Mouse (Mus musculus) Patski (cell line): ENCODE measurements at regions not wholly inside any gene's neighbourhood (a gene's known extent, or its start where the extent isn't known, plus 50 kb on each side); places are given as distances from the start of the nearest gene placed in this dataset.

Experiments
- ATAC-seq: fragments of 100-300 bp; one replicate; pipeline ENCODE4 v1.8.0; 2021
- CTCF ChIA-PET: fragments of 350-600 bp; sonication (Branson Sonifier 250); formaldehyde crosslinking; loops from one replicate; lab custom pipeline; 2022; ENCODE audit warnings: inconsistent platforms; lab: Charles Lee
- POLR2A ChIA-PET: fragments of 350-600 bp; sonication (Branson Sonifier 250); formaldehyde crosslinking; loops from one replicate; lab custom pipeline; 2022; ENCODE audit warnings: antibody characterized with exemption, inconsistent platforms; lab: Charles Lee
- DNase-seq: peaks from one replicate; pipeline ENCODE4 v3.0.0-alpha.2; 2011; ENCODE audit warnings: low read depth, low spot score
- H3K27me3 ChIP-seq: fragments of 371-371 bp; one replicate; pipeline ENCODE4 v1.5.1; 2021
- CTCF ChIP-seq: fragments of 100-300 bp; IDR thresholded peaks from one replicate; pipeline ENCODE4 v1.5.1; 2021
- in situ Hi-C: fragments of 300-500 bp; cut with MboI; formaldehyde crosslinking; loops from 3 replicates; pipeline ENCODE4 v1.11.1; 2018; ENCODE audit warnings: low pct_unique_long_range_greater_than_20kb, mixed read lengths

DNA sequence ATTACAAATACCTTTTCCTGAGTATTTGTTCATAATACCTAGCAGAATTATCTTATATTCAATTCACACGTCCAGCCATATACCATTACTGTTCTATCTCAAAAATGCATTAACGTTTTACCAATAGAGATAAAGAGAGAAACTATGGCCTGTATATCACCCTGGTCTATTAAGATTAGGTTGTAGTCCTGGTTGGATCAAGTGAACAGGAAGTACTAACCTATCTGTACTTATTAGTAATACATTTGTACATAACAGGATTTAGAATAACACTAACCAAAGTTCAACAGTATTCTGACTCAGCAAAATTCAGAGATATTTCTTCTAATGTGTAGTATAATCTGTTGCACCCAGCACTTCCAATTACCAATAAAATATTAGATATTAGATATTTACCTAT is 1208.9 kb downstream of the Brinp3 start:
- no peaks in the 10 kb centered on the region for H3K27me3 ChIP-seq
- ATAC-seq (no peak), DNase-seq (no peak)
- ChIA-PET POLR2A (no interaction called here), CTCF (no interaction called here)
- in situ Hi-C loops: no loop called here
- no peak for TF ChIP-seq CTCF

- TF ChIP-seq CTCF: no peak
- no peak for DNase-seq
- ChIA-PET CTCF (interaction anchor here (0.9 kb wide), 1 partner anchor 13 kb away, joined by 3 read pairs; no protein-coding TSS in a partner anchor), POLR2A (no interaction called here)
- no peaks in the 10 kb centered on the region for H3K27me3 ChIP-seq
- no peak for ATAC-seq
- in situ Hi-C loops: no loop called here
Measured at GRCm38 (mm10) chr1:147729930-147730329, 1235.4 kb downstream of the Brinp3 start.

DNA sequence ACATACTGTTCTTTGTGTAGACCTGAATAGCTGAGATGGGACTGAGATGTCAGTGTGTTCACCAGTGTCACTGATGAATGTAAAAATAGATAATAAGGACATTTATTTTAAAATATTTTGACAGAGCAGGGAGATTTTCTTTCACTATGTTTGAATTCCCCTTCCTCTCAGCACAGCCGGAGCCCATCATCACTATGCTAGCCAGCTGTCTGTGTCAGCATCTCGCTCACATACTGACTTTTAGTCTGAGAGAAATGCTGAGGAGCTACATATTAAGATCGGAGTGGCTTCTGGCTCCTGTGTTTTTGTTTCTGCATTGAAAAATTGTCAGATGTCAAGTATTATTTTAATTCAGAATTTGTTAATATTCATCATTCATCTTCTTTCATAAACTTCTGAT is 1271.5 kb downstream of the Brinp3 start:
- ChIA-PET POLR2A (no interaction called here), CTCF (no interaction called here)
- in situ Hi-C loops: no loop called here
- TF ChIP-seq CTCF: no peak
- no peaks in the 10 kb centered on the region for H3K27me3 ChIP-seq
- DNase-seq (no peak), ATAC-seq (no peak)

DNA sequence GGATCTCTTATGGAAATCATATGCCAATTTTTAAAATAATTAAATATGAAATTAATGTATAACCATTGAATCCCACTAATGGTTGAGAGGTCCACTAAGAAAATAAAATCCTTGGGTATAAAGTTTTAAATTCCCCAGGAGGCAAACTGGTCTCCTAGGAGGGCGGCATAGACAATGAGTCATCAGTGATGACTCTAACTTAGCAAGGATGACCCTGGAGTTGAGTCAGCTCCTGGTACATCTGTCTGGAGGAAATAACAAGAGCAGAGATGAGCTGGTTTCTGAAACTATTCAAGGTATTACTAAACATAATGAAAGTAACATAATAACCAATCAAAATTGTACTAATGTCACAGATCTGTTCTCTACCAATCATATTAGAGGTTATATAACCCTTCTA is 1308.2 kb downstream of the Brinp3 start:
- ATAC-seq (no peak), DNase-seq (no peak)
- in situ Hi-C loops: no loop called here
- POLR2A ChIA-PET: no interaction called here
- CTCF ChIA-PET: no interaction called here
- no peak for TF ChIP-seq CTCF
- no peaks in the 10 kb centered on the region for H3K27me3 ChIP-seq
